Mouse (Mus musculus): ENCODE data around the gene Fcer1g. TPM values are rescaled to one million over a fixed set of nuclear protein-coding genes. Genes with fewer than 3 reads are reported as not detected.

The Fcer1g gene
- polyA plus RNA-seq, 1 experiment, result 40.7 TPM

GRCm38 (mm10) chr1:171183025-171183424 lies 51.1 kb downstream of the Fcer1g start:
- TF ChIP-seq POLR2A (IDR thresholded peaks at IDR 0.05; ENCODE audit: extremely low read depth, insufficient read depth, low read length) (no peak), CTCF (IDR thresholded peaks at IDR 0.05; ENCODE audit: extremely low read depth, insufficient read depth, low read length) (no peak)
- H3K4me1 ChIP-seq (ENCODE audit: control insufficient read depth, insufficient read depth, low read length), result no peaks in the 10 kb centered on the region
- H3K27ac ChIP-seq (ENCODE audit: insufficient read depth, low read length), result no peak overlapping the region
- H3K4me3 ChIP-seq (ENCODE audit: insufficient read depth, low read length), result no peak overlapping the region

Other genes starting within 250 kb of the Fcer1g start
- 0.31 and 0.57 TPM in 2 replicates for gene Fcgr4, start 215.4 kb downstream of the Fcer1g start, polyA plus RNA-seq (2012; rRNA removed)
- 20.6 and 21.1 TPM in 2 replicates for gene Fcgr3, start 169.4 kb downstream of the Fcer1g start, polyA plus RNA-seq (2012; rRNA removed)
- 2.7 and 4.5 TPM in 2 replicates for gene Cfap126, start 120.4 kb downstream of the Fcer1g start, polyA plus RNA-seq (2012; rRNA removed)
- 219 and 242 TPM in 2 replicates for gene Sdhc, start 83.8 kb downstream of the Fcer1g start, polyA plus RNA-seq (2012; rRNA removed)
- 0.13 and 0.19 TPM in 2 replicates for gene Mpz, start 83.7 kb downstream of the Fcer1g start, polyA plus RNA-seq (2012; rRNA removed)
- gene Pcp4l1, start 38.1 kb downstream of the Fcer1g start, polyA plus RNA-seq (2012; rRNA removed), result 109 and 168 TPM in 2 replicates
- 0.11 and 0.15 TPM in 2 replicates for gene Nr1i3, start 20.4 kb downstream of the Fcer1g start, polyA plus RNA-seq (2012; rRNA removed)
- 82.2 and 94.6 TPM in 2 replicates for gene Tomm40l, start 11.9 kb downstream of the Fcer1g start, polyA plus RNA-seq (2012; rRNA removed)
- 2.8 and 3.0 TPM in 2 replicates for gene Apoa2, start 9.3 kb downstream of the Fcer1g start, polyA plus RNA-seq (2012; rRNA removed)
- 14.4 and 20.1 TPM in 2 replicates for gene Adamts4, start 16.1 kb upstream of the Fcer1g start, polyA plus RNA-seq (2012; rRNA removed)
- gene Ndufs2, start 17.0 kb upstream of the Fcer1g start, polyA plus RNA-seq (2012; rRNA removed), result 202 and 215 TPM in 2 replicates
- gene B4galt3, start 36.0 kb upstream of the Fcer1g start, polyA plus RNA-seq (2012; rRNA removed), result 73.7 and 74.1 TPM in 2 replicates
- 72.1 and 76.9 TPM in 2 replicates for gene Ppox, start 46.8 kb upstream of the Fcer1g start, polyA plus RNA-seq (2012; rRNA removed)
- 70.2 TPM in 2 replicates for gene Usp21, start 53.6 kb upstream of the Fcer1g start, polyA plus RNA-seq (2012; rRNA removed)
- gene Ufc1, start 60.7 kb upstream of the Fcer1g start, polyA plus RNA-seq (2012; rRNA removed), result 93.9 and 98.8 TPM in 2 replicates
- 45.0 and 50.2 TPM in 2 replicates for gene Dedd, start 94.8 kb upstream of the Fcer1g start, polyA plus RNA-seq (2012; rRNA removed)
- gene Nit1, start 111.3 kb upstream of the Fcer1g start, polyA plus RNA-seq (2012; rRNA removed), result 71.3 and 77.3 TPM in 2 replicates
- gene Pfdn2, start 111.3 kb upstream of the Fcer1g start, polyA plus RNA-seq (2012; rRNA removed), result 138 and 141 TPM in 2 replicates
- gene Klhdc9, start 126.4 kb upstream of the Fcer1g start, polyA plus RNA-seq (2012; rRNA removed), result 8.8 and 10.4 TPM in 2 replicates
- 3.2 and 3.8 TPM in 2 replicates for gene Nectin4, start 135.7 kb upstream of the Fcer1g start, polyA plus RNA-seq (2012; rRNA removed)
- 1.6 and 2.1 TPM in 2 replicates for gene Arhgap30, start 154.6 kb upstream of the Fcer1g start, polyA plus RNA-seq (2012; rRNA removed)
- gene Usf1, start 176.9 kb upstream of the Fcer1g start, polyA plus RNA-seq (2012; rRNA removed), result 99.2 and 102 TPM in 2 replicates
- 2.1 TPM in 2 replicates for gene Tstd1, start 184.5 kb upstream of the Fcer1g start, polyA plus RNA-seq (2012; rRNA removed)
- 8.0 and 9.0 TPM in 2 replicates for gene F11r, start 203.2 kb upstream of the Fcer1g start, polyA plus RNA-seq (2012; rRNA removed)

Measured in cortical plate, adult 2 months (tissue).